ENCODE assay signal across 11 mouse cellular contexts in the genomic region with DNA sequence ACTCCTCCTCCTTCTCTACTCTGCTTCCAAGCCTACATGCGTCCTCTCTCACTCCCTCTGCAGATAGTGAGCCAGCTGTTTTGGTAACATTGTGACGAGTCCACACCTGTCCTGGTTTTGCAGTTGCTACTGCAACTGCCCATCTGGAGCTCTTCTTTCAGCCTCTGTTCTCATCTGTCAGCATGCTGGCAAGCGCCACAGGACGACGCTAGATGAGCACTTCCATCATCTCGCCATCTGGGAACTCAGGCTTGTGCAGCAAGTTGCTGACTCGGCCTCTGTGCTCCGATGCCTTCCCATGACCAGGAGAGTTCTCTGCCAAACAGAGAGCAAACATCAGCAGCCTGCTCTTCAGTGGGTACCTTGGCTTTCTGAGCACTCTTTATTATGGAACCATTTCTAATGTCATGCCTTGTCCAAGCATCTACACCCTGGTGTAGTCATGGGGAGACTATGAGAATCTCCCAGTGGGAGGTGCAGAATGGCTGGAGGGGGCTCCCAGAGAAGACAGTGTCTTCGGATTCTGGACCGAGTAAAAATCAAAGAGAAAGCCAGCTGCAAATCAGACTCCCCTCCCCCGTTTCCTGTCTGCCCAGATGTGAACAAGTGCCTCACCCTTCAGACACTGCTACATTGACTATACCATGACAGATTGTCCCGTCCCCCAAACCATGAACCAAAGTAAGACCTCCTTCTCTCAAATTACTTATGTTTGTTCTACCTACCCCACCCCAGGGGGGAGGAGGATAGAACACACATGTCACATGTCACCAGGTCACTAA. TPM values are rescaled to one million over a fixed set of nuclear protein-coding genes. Genes with fewer than 3 reads are reported as not detected.
DNase-seq lines count a peak whose midpoint lies in the region; ATAC-seq and TF ChIP-seq lines count a peak whose summit lies in the region.
"Had no signal": no experiment of that assay in that cellular context is flagged by ENCODE, and none has a peak within 500 bp of the region (broad histone marks: within the 10 kb centered on the region; RNA-seq: fewer than 3 reads in every experiment).

No protein-coding gene starts in this region.

- peaks cover 81% of the 10 kb centered on the region for H3K36me3 ChIP-seq in lung, embryonic 14.5 days (ENCODE audit: insufficient read depth)
- H3K36me3 ChIP-seq in embryonic facial prominence, embryonic 15.5 days, result peaks cover 83% of the 10 kb centered on the region

- WGBS in lung, embryonic 14.5 days, result 39% methylated on average over 12 of the region's 12 CpGs
- WGBS in embryonic facial prominence, embryonic 15.5 days, result 42% methylated on average over 12 of the region's 12 CpGs

- H3K4me1 ChIP-seq in lung, embryonic 14.5 days (ENCODE audit: insufficient read depth), result no peaks in the 10 kb centered on the region
- peaks cover 16% of the 10 kb centered on the region for H3K4me1 ChIP-seq in embryonic facial prominence, embryonic 15.5 days

- no peak for ATAC-seq in lung, embryonic 14.5 days (ENCODE audit: insufficient read depth)
- ATAC-seq in embryonic facial prominence, embryonic 15.5 days (ENCODE audit: insufficient number of reproducible peaks, low FRiP score, low TSS enrichment, low read depth), result peak; percentile 36; the same call in 1 of the 2 replicates

- H3K4me2 ChIP-seq in lung, embryonic 14.5 days, result no peak overlapping the region
- H3K4me2 ChIP-seq in embryonic facial prominence, embryonic 15.5 days (replicated peaks), result no peak overlapping the region
- H3K4me2 ChIP-seq: embryonic facial prominence, embryonic 12.5 days had no signal

- no peak overlapping the region for H3K4me3 ChIP-seq in lung, embryonic 14.5 days (ENCODE audit: low read depth, low read length)
- H3K4me3 ChIP-seq in embryonic facial prominence, embryonic 15.5 days (replicated peaks), result no peak overlapping the region
- H3K4me3 ChIP-seq: embryonic facial prominence, embryonic 12.5 days had no signal

- DNase-seq in lung, embryonic 14.5 days, result peak; percentile 61
- DNase-seq in lung, postnatal 36 days, result no peak
- DNase-seq in heart, postnatal 10 days, result peak; percentile 56 to 58
- peak; percentile 30 to 34 for DNase-seq in thymus, postnatal 10 days (ENCODE audit: low spot score in 2 of 2)
- DNase-seq in left cerebral cortex, adult 8-10 months (ENCODE audit: low spot score in 2 of 2), result no peak
- no peak for DNase-seq in right cerebral cortex, postnatal 25 days
- DNase-seq: kidney, postnatal 14 days; liver; right cerebral cortex, postnatal 4 days had no signal

- peak overlapping the region; percentile 46; the same call in 1 of the 2 replicates for H3K27ac ChIP-seq in lung, embryonic 14.5 days (ENCODE audit: low read depth)
- H3K27ac ChIP-seq in embryonic facial prominence, embryonic 15.5 days (replicated peaks), result peak overlapping the region; percentile 17; the same call in 1 of the 2 replicates
- H3K27ac ChIP-seq: embryonic facial prominence, embryonic 12.5 days had no signal

- no peak overlapping the region for H3K9ac ChIP-seq in lung, embryonic 14.5 days
- H3K9ac ChIP-seq in embryonic facial prominence, embryonic 15.5 days, result no peak overlapping the region
- H3K9ac ChIP-seq: embryonic facial prominence, embryonic 12.5 days had no signal

- no peaks in the 10 kb centered on the region for H3K9me3 ChIP-seq in lung, embryonic 14.5 days (ENCODE audit: low read depth, low read length)
- no peaks in the 10 kb centered on the region for H3K9me3 ChIP-seq in embryonic facial prominence, embryonic 15.5 days (replicated peaks)
- H3K9me3 ChIP-seq: embryonic facial prominence, embryonic 12.5 days had no signal

- TF ChIP-seq CTCF in lung, embryonic 14.5 days (IDR thresholded peaks at IDR 0.05; ENCODE audit: low read depth), result no peak

- intact Hi-C loops in heart, postnatal 10 days (cut with DNase I), result no loop called here

- H3K27me3 ChIP-seq in lung, embryonic 14.5 days (ENCODE audit: insufficient read depth, low read length), result no peaks in the 10 kb centered on the region
- no peaks in the 10 kb centered on the region for H3K27me3 ChIP-seq in embryonic facial prominence, embryonic 15.5 days
- H3K27me3 ChIP-seq: embryonic facial prominence, embryonic 12.5 days had no signal

RNA-seq across cellular contexts. Expression of a gene that starts 47.4 kb away (rescaled TPM):
- polyA plus RNA-seq in lung, embryonic 14.5 days (2014; fragmentation: Nextera tagmentation; extraction: Ambion mirVana), result 146 and 148 TPM in 2 replicates
- polyA plus RNA-seq in embryonic facial prominence, embryonic 15.5 days (2015; fragmentation: Nextera tagmentation; extraction: Ambion mirVana), result 144 and 152 TPM in 2 replicates
- total RNA-seq in heart, postnatal 10 days (2021), result 10 to 100 TPM; 79.2 to 80.4 TPM
- total RNA-seq in left cerebral cortex, adult 8-10 months (2022), result 10 to 100 TPM; 80.2 to 94.8 (median 84.8) TPM

RNA-seq across cellular contexts. Expression of a gene that starts 47.5 kb away (rescaled TPM):
- 0.30 and 0.88 TPM in 2 replicates for polyA plus RNA-seq in lung, embryonic 14.5 days (2014; fragmentation: Nextera tagmentation; extraction: Ambion mirVana)
- polyA plus RNA-seq in embryonic facial prominence, embryonic 15.5 days (2015; fragmentation: Nextera tagmentation; extraction: Ambion mirVana), result 0.55 and 0.85 TPM in 2 replicates
- total RNA-seq in heart, postnatal 10 days (2021), result not detected
- total RNA-seq in left cerebral cortex, adult 8-10 months (2022), result 1 to 10 TPM; 2.0 to 2.9 (median 2.5) TPM

Comparison
In these comparisons a context has a peak if more than half of its experiments do, and no peak if none do; other contexts are left out.
1. DNase-seq: peak in lung, embryonic 14.5 days (single experiment), heart, postnatal 10 days (2 of 2) and thymus, postnatal 10 days (2 of 2); none in lung, postnatal 36 days (single experiment), left cerebral cortex, adult 8-10 months (0 of 2) and right cerebral cortex, postnatal 25 days (single experiment).